Mouse (Mus musculus): ENCODE measurements around the gene 5830473C10Rik. TPM values are rescaled to one million over a fixed set of nuclear protein-coding genes. Genes with fewer than 3 reads are reported as not detected.
A peak's percentile ranks its signal among the peaks of the same experiment; 100 is the strongest.

5830473C10Rik gene
- polyA plus RNA-seq, 1 experiment from 2014 or later, result 0.34 TPM

DNA sequence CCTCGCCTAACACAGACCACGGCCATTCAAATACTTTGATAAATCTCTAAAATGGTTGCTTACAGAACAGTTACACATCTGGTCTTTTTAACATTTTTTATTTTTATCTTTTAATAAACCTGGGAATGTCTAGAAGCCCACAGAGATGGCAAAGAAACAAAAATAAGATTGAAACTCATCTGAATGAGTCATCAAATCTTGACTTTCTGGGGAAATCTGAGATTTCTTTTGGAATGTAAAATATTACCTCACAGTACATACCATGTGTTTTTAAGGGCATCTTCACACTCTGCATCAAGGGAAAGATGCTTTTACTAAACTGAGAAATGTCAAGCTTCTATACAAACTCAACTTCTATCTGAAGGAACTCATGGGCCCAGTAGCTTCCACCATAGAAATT lies 60.4 kb downstream of the 5830473C10Rik start:
- Histone ChIP-seq H3K9me3 (replicated peaks; ENCODE audit: low read length) (no peaks in the 10 kb centered on the region), H3K27ac (no peak overlapping the region), H3K4me3 (replicated peaks; ENCODE audit: low read depth, low read length) (no peak overlapping the region), H3K27me3 (ENCODE audit: insufficient read depth, low read length) (no peaks in the 10 kb centered on the region), H3K4me2 (ENCODE audit: low read length) (no peak overlapping the region), H3K9ac (ENCODE audit: low read depth, low read length) (no peak overlapping the region), H3K36me3 (ENCODE audit: insufficient read depth, low read length) (no peaks in the 10 kb centered on the region), H3K4me1 (replicated peaks; ENCODE audit: insufficient read depth, low read length) (0 out of 2 replicates have a peak, but pooled peaks cover 8% of the 10 kb centered on the region)
- TF ChIP-seq CTCF (IDR thresholded peaks at IDR 0.05; ENCODE audit: low read depth), result no peak
- WGBS, result 94% methylated on average over 2 of the region's 2 CpGs
- ATAC-seq (replicated peaks; ENCODE audit: low FRiP score, low read depth) (no peak), DNase-seq (ENCODE audit: low spot score) (no peak)

DNA sequence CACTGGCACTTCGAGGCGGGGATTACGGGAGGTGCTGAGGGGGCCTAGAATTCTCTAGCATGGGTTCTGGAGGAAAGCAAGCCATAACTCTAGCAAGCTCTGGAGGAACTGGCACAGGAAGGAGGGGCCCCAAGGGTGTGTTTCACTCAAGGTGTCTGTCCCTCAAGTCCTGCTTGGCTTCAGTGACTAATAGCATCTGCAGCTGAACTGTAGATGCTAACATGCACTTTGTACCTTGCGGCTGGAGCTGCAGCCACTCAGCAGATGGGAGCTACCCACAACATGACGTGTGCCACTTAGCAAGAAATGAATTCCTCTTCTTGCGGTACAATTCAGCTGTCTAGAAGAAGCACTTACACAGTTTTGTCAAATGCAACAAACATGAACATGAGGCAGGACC lies 60.8 kb downstream of the 5830473C10Rik start:
- Histone ChIP-seq H3K9ac (ENCODE audit: low read depth, low read length) (no peak overlapping the region), H3K9me3 (replicated peaks; ENCODE audit: low read length) (no peaks in the 10 kb centered on the region), H3K4me3 (replicated peaks; ENCODE audit: low read depth, low read length) (no peak overlapping the region), H3K27me3 (ENCODE audit: insufficient read depth, low read length) (no peaks in the 10 kb centered on the region), H3K27ac (no peak overlapping the region), H3K36me3 (ENCODE audit: insufficient read depth, low read length) (no peaks in the 10 kb centered on the region), H3K4me1 (replicated peaks; ENCODE audit: insufficient read depth, low read length) (0 out of 2 replicates have a peak, but pooled peaks cover 8% of the 10 kb centered on the region), H3K4me2 (ENCODE audit: low read length) (no peak overlapping the region)
- WGBS, result 90% methylated on average over 6 of the region's 6 CpGs
- no peak for TF ChIP-seq CTCF (IDR thresholded peaks at IDR 0.05; ENCODE audit: low read depth)
- ATAC-seq (replicated peaks; ENCODE audit: low FRiP score, low read depth), result no peak
- DNase-seq (ENCODE audit: low spot score), result no peak

DNA sequence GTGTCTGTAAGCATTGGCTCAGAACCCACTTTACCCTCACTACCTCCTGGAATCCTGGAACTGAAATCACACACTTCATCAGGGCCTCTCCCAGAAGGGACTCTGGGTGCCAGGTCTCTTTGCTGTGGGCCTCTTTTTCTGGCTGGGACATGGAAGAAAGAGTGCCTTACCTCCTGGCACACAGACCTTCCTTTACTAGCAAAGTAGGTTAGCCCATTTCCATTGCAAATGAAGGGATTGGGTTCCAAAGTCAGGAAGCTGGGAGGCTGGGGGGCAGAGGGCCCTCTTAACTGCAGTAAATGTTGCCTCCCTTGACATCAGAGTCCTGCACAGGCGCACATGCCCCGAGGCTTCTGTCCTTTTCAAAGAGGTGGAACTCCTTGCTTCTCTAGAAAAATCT lies 62.3 kb downstream of the 5830473C10Rik start:
- Histone ChIP-seq H3K9me3 (replicated peaks; ENCODE audit: low read length) (no peaks in the 10 kb centered on the region), H3K27ac (no peak overlapping the region), H3K4me1 (replicated peaks; ENCODE audit: insufficient read depth, low read length) (0 out of 2 replicates have a peak, but pooled peaks cover 5% of the 10 kb centered on the region), H3K4me2 (ENCODE audit: low read length) (no peak overlapping the region), H3K36me3 (ENCODE audit: insufficient read depth, low read length) (no peaks in the 10 kb centered on the region), H3K27me3 (ENCODE audit: insufficient read depth, low read length) (no peaks in the 10 kb centered on the region), H3K9ac (ENCODE audit: low read depth, low read length) (no peak overlapping the region), H3K4me3 (replicated peaks; ENCODE audit: low read depth, low read length) (no peak overlapping the region)
- 63% methylated on average over 2 of the region's 2 CpGs for WGBS
- no peak for DNase-seq (ENCODE audit: low spot score)
- TF ChIP-seq CTCF (IDR thresholded peaks at IDR 0.05; ENCODE audit: low read depth), result no peak
- no peak for ATAC-seq (replicated peaks; ENCODE audit: low FRiP score, low read depth)

DNA sequence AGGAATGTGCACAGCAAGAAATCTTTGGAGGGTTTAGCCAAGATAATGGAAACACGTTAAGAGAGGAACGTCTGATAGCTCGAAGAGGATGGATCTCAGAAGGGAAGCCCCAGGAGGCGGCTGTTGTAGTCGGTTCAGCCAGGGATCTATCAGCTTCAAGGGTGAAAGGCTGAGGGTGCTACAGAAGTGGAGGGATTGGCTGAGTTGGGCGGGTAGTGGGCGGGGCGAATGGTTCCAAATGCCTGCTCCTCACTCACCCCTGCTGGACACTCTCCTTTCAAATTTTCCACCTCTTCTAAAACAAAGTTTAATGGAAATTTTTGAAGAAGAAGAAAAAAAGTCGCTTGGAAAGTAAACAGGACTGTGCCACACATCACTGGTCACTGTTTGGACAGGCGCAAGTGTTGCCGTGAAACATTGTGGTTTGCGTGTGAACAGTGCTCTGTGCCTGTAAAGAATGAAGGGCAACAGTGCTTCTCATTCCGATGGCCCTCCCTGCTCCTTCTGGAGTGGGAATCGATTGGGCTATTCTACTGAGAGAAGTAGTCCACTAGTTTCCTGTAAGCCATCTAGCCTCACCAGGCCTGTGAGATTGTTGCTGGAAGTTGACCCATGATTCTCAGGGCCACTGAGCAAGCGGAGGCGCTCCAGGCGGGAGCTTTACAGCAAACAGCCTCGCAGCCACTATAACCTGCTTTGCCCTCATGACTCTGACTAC lies 64.0 kb downstream of the 5830473C10Rik start:
- DNase-seq (ENCODE audit: low spot score), result peak; percentile 36
- H3K27ac ChIP-seq, result peak overlapping the region; percentile 66
- H3K27me3 ChIP-seq (ENCODE audit: insufficient read depth, low read length), result no peaks in the 10 kb centered on the region
- WGBS, result 56% methylated on average over 18 of the region's 18 CpGs
- no peak overlapping the region for H3K4me3 ChIP-seq (replicated peaks; ENCODE audit: low read depth, low read length)
- peak; percentile 74; the same call in 1 of the 2 replicates for ATAC-seq (replicated peaks; ENCODE audit: low FRiP score, low read depth)
- H3K9ac ChIP-seq (ENCODE audit: low read depth, low read length), result no peak overlapping the region
- H3K36me3 ChIP-seq (ENCODE audit: insufficient read depth, low read length), result no peaks in the 10 kb centered on the region
- H3K4me2 ChIP-seq (ENCODE audit: low read length), result no peak overlapping the region
- H3K9me3 ChIP-seq (replicated peaks; ENCODE audit: low read length), result no peaks in the 10 kb centered on the region
- TF ChIP-seq CTCF (IDR thresholded peaks at IDR 0.05; ENCODE audit: low read depth), result no peak
- 0 out of 2 replicates have a peak, but pooled peaks cover 5% of the 10 kb centered on the region for H3K4me1 ChIP-seq (replicated peaks; ENCODE audit: insufficient read depth, low read length)

DNA sequence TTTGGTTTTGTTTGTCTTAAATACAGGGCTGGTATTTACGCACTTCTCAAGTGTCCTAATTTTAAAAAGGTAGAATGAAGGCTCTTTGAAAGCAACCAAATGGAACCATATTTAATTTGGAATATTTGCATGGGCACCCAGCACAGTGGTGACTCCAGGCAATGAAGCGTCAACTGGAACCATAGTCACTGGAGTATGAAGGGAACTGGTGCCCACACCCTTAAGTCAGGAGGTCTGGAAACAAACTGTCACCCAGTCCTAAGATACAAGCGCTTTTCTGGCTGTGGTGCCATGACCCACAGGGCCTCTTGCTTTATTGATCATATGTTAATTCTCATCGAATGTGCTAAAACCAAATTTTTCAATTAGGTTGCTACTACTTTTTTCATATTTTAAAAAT lies 66.5 kb downstream of the 5830473C10Rik start:
- TF ChIP-seq CTCF (IDR thresholded peaks at IDR 0.05; ENCODE audit: low read depth), result no peak
- Histone ChIP-seq H3K4me2 (ENCODE audit: low read length) (no peak overlapping the region), H3K9me3 (replicated peaks; ENCODE audit: low read length) (no peaks in the 10 kb centered on the region), H3K36me3 (ENCODE audit: insufficient read depth, low read length) (no peaks in the 10 kb centered on the region), H3K9ac (ENCODE audit: low read depth, low read length) (no peak overlapping the region), H3K27me3 (ENCODE audit: insufficient read depth, low read length) (no peaks in the 10 kb centered on the region), H3K4me3 (replicated peaks; ENCODE audit: low read depth, low read length) (no peak overlapping the region), H3K27ac (0 out of 2 replicates have a peak overlapping the region, but pooled peaks have one; percentile 25), H3K4me1 (replicated peaks; ENCODE audit: insufficient read depth, low read length) (0 out of 2 replicates have a peak, but pooled peaks cover 5% of the 10 kb centered on the region)
- WGBS, result 66% methylated on average over 4 of the region's 4 CpGs
- peak; percentile 25 for DNase-seq (ENCODE audit: low spot score)
- no peak for ATAC-seq (replicated peaks; ENCODE audit: low FRiP score, low read depth)

DNA sequence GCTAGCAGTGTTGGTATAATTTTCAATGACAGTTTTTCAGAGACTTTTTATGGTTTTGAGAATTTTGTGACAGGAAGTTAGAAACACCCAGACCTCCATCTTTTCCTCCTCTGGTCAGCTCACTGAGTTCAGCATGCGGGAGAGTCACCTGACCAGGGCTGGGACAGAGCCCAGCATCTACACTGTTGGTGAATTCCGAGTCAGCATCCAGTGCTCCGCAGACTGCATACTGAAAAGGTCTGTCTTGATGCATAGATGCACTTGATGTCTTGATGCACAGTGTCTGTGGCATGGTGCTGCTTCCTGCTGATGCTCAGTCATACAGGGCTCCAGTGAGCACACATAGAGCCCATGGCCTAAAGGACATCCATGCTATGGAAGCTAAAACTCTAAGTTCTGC lies 67.1 kb downstream of the 5830473C10Rik start:
- DNase-seq (ENCODE audit: low spot score), result no peak
- Histone ChIP-seq H3K4me2 (ENCODE audit: low read length) (no peak overlapping the region), H3K27ac (no peak overlapping the region), H3K4me1 (replicated peaks; ENCODE audit: insufficient read depth, low read length) (0 out of 2 replicates have a peak, but pooled peaks cover 5% of the 10 kb centered on the region), H3K27me3 (ENCODE audit: insufficient read depth, low read length) (no peaks in the 10 kb centered on the region), H3K36me3 (ENCODE audit: insufficient read depth, low read length) (no peaks in the 10 kb centered on the region), H3K9me3 (replicated peaks; ENCODE audit: low read length) (no peaks in the 10 kb centered on the region), H3K4me3 (replicated peaks; ENCODE audit: low read depth, low read length) (no peak overlapping the region), H3K9ac (ENCODE audit: low read depth, low read length) (no peak overlapping the region)
- WGBS, result 72% methylated on average over 3 of the region's 3 CpGs
- no peak for TF ChIP-seq CTCF (IDR thresholded peaks at IDR 0.05; ENCODE audit: low read depth)
- ATAC-seq (replicated peaks; ENCODE audit: low FRiP score, low read depth), result no peak
